Mouse (Mus musculus) Patski (cell line): ENCODE data around the gene Lipc. TPM values are rescaled to one million over a fixed set of nuclear protein-coding genes. Genes with fewer than 3 reads are reported as not detected.

Experiments
- ATAC-seq: fragments of 100-300 bp; one replicate; pipeline ENCODE4 v1.8.0; 2021
- CTCF ChIA-PET: fragments of 350-600 bp; sonication (Branson Sonifier 250); formaldehyde crosslinking; loops from one replicate; lab custom pipeline; 2022; ENCODE audit warnings: inconsistent platforms; lab: Charles Lee
- POLR2A ChIA-PET: fragments of 350-600 bp; sonication (Branson Sonifier 250); formaldehyde crosslinking; loops from one replicate; lab custom pipeline; 2022; ENCODE audit warnings: antibody characterized with exemption, inconsistent platforms; lab: Charles Lee
- DNase-seq: peaks from one replicate; pipeline ENCODE4 v3.0.0-alpha.2; 2011; ENCODE audit warnings: low read depth, low spot score
- H3K27me3 ChIP-seq: fragments of 371-371 bp; one replicate; pipeline ENCODE4 v1.5.1; 2021
- CTCF ChIP-seq: fragments of 100-300 bp; IDR thresholded peaks from one replicate; pipeline ENCODE4 v1.5.1; 2021
- in situ Hi-C: fragments of 300-500 bp; cut with MboI; formaldehyde crosslinking; loops from 3 replicates; pipeline ENCODE4 v1.11.1; 2018; ENCODE audit warnings: low pct_unique_long_range_greater_than_20kb, mixed read lengths
- polyA plus RNA-seq: library from polyadenylated mRNA; unstranded; gene quantifications from one replicate; pipeline ENCODE4 v1.2.3, GENCODE M21; 2021

Lipc gene
- polyA plus RNA-seq, 1 experiment from 2014 or later, result 0.17 TPM

DNA sequence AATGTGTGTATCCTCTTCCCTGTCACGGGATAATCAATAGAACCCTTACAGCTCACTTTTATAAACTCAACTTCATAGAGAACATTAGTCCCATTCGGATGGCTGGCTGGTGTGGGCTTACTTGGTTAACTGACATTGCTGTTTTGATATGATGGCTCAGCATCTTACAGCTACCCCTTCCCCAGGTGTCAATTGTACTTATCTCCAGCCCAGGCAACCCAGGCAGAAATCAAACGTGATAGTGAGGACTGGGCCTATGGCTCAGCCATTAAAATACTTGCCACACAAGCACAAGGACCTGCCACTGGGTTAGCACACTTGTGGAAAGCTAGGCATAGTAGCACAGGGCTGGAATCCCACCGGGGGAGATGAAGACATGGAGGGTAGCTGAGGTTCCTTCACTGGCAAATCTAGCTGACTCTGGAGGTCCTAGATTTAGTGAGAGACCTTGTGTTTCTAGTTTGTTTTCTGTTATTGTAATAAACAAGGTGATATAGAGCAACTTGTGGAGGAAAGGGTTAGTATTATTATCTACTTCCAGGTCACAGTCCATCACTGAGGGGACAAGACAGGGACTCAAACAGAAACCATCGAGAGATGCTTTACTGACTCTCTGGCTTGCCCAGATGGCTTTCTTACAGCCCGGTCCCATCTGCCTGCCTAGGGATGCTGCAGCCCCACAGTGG, 121.0 kb downstream of the Lipc start:
- in situ Hi-C loops, result no loop called here
- ATAC-seq (no peak), DNase-seq (no peak)
- CTCF ChIA-PET, result no interaction called here
- H3K27me3 ChIP-seq, result no peaks in the 10 kb centered on the region
- TF ChIP-seq CTCF, result no peak
- POLR2A ChIA-PET, result no interaction called here

DNA sequence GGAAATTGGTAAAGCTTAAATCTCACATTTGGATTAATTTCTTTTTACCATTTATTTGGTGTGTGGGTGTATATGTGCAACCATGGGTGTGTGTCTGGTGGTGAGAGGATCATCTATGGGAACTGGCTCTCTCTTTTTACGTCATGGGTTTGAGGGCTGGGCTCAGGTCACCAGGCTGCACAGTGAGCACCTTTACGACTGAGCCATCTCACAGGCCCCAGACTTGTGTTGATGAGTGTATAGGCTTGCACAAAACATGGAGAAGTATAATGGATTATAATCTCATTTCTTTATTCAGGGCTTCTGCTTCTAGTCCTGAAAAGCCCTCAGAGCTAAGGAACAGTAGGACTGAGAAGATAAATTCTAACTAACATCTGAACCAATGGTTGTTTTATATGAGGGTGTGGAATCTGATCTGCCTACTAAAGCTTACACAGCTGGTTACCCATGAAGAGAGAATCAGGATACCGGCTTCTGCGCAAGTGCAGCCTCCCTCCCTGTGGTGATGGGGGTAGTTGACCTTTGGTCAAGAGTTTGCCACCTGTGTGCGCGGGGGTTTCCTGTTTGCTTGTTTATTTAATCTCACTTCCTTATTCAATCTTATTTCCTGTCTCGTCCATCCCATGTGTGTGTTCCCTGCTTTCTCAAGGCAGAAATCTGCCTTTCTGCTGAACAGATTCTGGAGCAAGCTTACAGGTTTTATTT, 122.1 kb downstream of the Lipc start:
- POLR2A ChIA-PET, result no interaction called here
- TF ChIP-seq CTCF, result no peak

DNA sequence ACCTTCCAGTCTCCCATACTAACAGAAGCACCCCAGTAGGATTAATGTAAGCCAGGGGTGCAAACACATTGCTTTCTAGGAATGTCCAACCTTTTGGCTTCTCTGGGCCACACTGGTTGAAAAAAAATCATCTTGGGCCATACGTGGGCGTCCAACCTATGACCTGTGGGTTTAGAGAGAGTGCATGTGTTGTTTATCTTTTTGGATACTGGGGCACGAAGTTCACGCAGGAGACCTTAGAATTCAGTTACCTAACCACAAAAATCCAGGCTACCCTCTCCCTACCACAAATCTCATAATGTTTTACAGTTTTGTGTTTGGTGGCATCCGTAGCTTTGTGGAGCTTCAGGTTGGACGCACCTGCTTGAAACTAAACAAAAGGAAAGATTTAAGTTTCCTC, 124.1 kb downstream of the Lipc start:
- H3K27me3 ChIP-seq, result no peaks in the 10 kb centered on the region
- CTCF ChIA-PET, result interaction anchor here (1.0 to 1.3 kb wide), 2 partner anchors 8 to 11 kb away, joined by 3 read pairs; no protein-coding TSS in a partner anchor
- DNase-seq (no peak), ATAC-seq (no peak)
- POLR2A ChIA-PET, result no interaction called here
- TF ChIP-seq CTCF, result no peak
- in situ Hi-C loops, result no loop called here

More for the DNA sequence above, 122.1 kb downstream of the Lipc start:
- DNase-seq (no peak), ATAC-seq (no peak)
- no peaks in the 10 kb centered on the region for H3K27me3 ChIP-seq
- in situ Hi-C loops, result no loop called here
- CTCF ChIA-PET, result no interaction called here

DNA sequence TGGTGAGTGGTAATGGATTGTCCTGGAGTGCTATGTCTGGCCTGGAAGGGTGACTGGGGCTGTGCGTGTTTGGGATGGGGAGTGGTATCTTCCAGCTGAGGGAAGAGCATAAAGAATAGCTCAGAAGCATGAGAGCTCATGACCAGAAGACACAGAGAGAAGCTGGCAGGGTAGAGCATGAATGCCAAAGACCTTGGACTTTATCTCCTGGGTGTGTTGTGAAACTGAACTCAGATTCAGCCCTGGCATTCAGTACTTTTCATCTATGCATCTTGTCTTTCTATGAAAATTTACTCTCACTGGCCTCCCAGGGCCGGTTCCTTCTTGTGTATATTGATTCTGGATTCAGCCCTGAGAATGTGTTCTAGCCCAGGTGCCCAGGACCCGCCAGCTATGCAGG, 127.9 kb downstream of the Lipc start:
- DNase-seq, result no peak
- CTCF ChIA-PET, result interaction anchor here (1.1 kb wide), 1 partner anchor 28 kb away, joined by 3 read pairs; no protein-coding TSS in a partner anchor
- POLR2A ChIA-PET, result no interaction called here
- H3K27me3 ChIP-seq, result no peaks in the 10 kb centered on the region
- in situ Hi-C loops, result no loop called here
- TF ChIP-seq CTCF, result no peak
- no peak for ATAC-seq

DNA sequence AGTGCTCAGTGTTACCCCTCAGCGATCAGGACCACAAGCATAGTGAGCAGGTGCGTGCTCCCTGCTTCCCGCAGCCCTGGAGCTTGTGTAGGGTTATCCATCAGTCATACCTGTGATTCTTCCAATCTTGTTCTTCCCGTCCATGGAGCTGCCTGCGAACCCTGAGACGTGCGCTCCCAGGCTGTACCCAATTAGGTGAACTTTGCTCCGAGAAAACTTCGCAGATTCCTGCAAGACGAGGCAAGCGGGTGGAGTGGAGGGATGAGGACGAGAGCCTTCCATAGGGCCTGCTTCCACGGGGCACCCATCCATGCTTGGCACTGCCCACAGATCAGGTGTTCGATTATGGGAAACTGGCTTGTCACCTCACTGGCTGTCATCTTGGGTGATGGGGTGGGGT, 133.3 kb downstream of the Lipc start:
- ATAC-seq, result no peak
- H3K27me3 ChIP-seq, result no peaks in the 10 kb centered on the region
- no peak for DNase-seq
- POLR2A ChIA-PET, result no interaction called here
- in situ Hi-C loops, result no loop called here
- TF ChIP-seq CTCF, result no peak
- CTCF ChIA-PET, result no interaction called here

DNA sequence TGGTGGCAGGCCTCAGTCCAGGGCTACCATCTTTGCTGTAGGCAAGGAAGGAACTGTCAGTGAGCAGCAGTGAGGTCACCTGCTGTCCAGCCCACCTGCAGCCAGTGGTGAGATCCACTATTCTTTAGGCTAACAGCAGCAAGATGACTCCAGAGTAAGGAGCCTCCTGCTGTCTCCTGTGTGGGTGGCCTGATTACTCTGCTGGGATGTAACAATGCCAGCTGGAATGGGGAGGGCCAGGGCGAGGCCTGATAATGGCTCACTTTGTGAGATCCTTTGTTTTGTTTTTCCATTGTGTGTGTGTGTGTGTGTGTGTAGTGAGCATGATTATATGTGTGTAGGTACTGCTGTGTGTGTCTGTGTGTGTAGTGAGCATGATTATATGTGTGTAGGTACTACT, 134.6 kb downstream of the Lipc start:
- ATAC-seq (no peak), DNase-seq (no peak)
- CTCF ChIA-PET, result interaction anchor here (1.2 kb wide), 1 partner anchor 11 kb away, joined by 3 read pairs; no protein-coding TSS in a partner anchor
- POLR2A ChIA-PET, result no interaction called here
- in situ Hi-C loops, result no loop called here
- no peaks in the 10 kb centered on the region for H3K27me3 ChIP-seq
- no peak for TF ChIP-seq CTCF

DNA sequence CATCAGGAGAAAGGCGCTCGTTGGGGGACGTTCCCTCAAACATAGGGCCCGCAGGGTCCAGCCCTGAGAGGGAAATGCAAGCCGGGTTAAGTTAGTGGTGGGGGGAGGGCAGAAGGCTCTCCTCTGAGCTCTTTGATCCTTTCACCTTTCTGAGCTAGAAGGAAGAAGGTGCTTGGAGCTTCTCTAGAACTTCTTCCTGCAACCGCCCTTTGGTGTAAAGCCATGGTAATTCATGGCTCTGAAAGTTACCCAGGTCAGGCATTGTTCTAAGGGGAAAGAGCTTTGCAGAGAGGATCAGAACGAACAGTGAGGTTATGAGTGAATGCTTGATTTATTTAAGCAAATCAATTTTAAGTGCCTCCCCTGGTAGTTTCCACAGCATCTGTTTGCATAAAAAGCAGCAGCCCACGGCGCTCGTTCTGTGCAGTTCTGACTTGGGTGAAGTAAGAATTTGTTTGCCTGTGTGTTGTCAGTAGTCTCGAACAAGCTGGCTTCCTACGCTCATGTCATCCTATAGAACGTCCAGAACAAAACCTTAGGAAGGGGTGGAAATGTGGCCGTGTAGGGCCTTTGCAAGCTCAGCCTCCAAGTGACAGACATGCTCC, 135.2 kb downstream of the Lipc start:
- H3K27me3 ChIP-seq, result no peaks in the 10 kb centered on the region
- in situ Hi-C loops, result no loop called here
- POLR2A ChIA-PET, result no interaction called here
- TF ChIP-seq CTCF, result no peak
- CTCF ChIA-PET, result interaction anchor here (1.2 kb wide), 1 partner anchor 12 kb away, joined by 3 read pairs; no protein-coding TSS in a partner anchor
- DNase-seq, result no peak
- no peak for ATAC-seq

DNA sequence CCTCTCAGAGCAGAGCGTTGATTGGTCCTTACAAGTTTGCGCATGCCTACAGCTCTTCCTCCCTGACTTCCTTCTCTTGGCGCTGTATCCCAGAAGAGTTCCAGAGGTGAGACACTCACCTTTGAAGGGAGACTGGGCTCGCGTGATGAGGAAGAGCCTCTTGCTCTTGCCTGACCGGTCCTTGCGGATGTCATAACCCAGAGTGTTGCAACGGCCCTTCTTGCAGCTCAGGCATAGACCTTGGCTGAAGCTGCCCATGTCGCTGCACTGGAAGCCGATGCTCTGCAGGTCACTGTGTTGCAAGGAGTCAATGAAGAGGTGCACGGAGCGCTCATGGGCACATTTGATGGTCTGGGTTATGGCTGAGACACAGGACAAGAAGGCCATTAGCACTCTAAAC, 139.5 kb downstream of the Lipc start:
- TF ChIP-seq CTCF, result no peak
- CTCF ChIA-PET, result no interaction called here
- DNase-seq, result no peak
- POLR2A ChIA-PET, result no interaction called here
- ATAC-seq, result no peak
- in situ Hi-C loops, result no loop called here
- no peaks in the 10 kb centered on the region for H3K27me3 ChIP-seq

DNA sequence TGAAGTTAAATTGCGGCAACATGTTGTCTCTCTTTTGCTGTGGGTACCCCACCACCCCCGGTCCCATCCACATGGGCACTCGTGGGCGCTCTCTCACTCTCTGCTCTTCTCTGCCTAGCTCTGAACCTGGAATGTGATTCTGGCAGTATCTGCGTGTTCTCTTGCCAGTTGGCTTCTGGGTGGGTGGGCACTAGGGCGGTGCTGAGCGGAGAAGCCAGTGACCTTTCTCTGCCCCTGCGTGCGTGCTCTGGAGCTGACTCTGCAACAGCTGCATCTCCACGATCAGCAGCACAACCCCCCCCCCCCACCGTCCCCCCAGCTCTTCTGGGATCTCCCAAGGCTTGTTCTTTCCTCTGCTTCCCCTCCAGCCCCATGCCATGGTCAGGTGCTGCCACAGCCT, 144.3 kb downstream of the Lipc start:
- ATAC-seq (no peak), DNase-seq (no peak)
- H3K27me3 ChIP-seq, result no peaks in the 10 kb centered on the region
- in situ Hi-C loops, result no loop called here
- POLR2A ChIA-PET, result no interaction called here
- CTCF ChIA-PET, result no interaction called here
- TF ChIP-seq CTCF, result no peak

DNA sequence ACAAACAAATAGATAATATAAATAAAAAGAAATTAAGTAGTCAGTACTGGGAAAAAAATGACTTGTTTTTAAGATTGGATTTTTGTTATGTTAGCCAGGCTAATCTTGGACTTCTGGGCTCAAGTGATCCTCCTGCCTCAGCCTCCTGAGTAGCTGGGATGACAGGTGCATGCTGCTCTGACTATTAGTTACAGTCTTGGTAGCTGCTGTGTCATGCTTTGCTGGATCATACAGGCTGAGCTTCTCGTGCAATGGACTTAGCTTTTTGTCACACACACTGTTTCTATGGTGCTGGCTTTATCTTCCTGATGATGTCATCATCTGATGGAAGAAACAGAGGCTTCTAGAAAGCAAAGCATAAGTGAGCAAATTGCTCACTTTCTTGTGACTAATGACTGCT, 146.0 kb downstream of the Lipc start:
- no peak for TF ChIP-seq CTCF
- ATAC-seq (no peak), DNase-seq (no peak)
- ChIA-PET CTCF (no interaction called here), POLR2A (no interaction called here)
- in situ Hi-C loops, result no loop called here
- H3K27me3 ChIP-seq, result no peaks in the 10 kb centered on the region

DNA sequence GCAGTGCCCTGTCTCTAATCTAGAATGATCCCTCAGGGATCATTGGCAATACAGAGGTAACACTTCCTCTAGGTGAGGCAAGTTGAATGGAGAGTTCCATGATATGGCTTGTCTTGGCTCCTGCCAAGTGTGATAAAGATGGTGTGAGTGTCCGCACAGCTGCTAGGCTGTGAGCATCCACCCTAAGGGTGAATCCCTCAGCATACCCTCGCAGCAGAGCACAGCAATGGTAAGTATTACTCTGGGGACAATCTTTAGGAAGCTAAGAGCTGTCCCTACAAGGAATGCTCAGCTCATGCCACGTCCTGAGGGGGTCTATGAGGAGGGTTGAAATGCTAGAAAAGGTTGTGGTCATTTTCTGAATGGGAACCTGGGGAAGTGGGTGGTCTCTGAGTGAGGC, 149.2 kb downstream of the Lipc start:
- POLR2A ChIA-PET, result no interaction called here
- CTCF ChIA-PET, result no interaction called here

More for the DNA sequence above, 149.2 kb downstream of the Lipc start:
- TF ChIP-seq CTCF, result no peak
- DNase-seq, result no peak
- no peaks in the 10 kb centered on the region for H3K27me3 ChIP-seq
- ATAC-seq, result no peak
- in situ Hi-C loops, result no loop called here
